Mouse (Mus musculus): ENCODE measurements at regions not wholly inside any gene's neighbourhood (a gene's known extent, or its start where the extent isn't known, plus 50 kb on each side); places are given as distances from the start of the nearest gene placed in this dataset.

DNA sequence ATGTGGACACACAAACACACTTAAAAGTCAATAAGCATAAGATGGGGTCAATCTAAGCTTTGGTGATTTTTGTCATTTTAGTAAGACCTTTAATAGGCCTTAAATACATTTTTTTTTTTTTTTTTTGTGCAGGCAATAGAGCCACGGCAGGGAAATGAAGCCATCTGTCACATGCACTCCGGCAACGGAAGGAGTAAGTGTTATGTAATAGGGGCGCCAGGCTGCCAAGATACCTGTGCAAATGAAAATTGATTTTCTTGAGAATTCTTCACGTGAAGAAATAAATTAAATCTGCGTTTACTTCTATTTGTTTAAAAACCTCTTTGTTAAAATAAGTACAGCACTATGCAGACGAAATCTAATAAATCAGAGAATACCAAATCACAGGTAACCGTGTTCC, 54.6 kb upstream of the Card11 start:
- no peak for DNase-seq (ENCODE audit: low spot score)

DNA sequence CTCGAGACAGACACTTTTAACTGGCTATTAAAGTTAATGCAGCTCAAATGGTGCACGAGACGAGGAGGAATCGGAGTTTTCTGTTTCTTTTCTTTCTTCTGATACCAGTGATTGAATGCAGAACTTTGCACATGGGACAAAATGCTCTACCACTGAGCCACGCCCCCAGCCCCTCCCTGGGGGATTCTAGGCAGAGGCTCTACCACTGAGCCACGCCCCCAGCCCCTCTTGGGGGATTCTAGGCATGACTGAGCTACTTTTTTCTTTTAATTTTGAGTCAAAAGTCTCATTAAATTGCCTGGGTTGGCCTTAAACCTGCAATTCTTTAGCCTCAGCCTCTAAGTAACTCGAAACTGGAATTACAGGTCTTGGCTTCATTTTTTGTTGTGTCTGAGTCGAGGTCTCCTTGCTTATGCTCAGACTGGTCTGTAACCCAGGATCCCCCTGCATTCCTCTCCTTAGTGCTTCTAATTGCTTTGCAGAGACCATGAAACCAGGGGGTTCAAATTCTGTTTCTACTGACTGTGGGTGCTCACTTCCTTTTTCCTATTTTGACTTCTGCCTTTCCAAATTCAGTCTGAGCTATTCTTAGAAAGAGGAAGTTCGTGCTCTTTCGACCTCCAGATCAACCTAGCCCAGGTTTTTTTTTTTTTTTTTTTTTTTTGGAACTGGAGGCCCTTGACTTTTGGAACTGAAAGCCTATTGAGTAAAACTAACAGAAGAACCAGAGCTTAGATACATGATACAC, 55.4 kb upstream of the Card11 start:
- DNase-seq (ENCODE audit: low spot score), result no peak

DNA sequence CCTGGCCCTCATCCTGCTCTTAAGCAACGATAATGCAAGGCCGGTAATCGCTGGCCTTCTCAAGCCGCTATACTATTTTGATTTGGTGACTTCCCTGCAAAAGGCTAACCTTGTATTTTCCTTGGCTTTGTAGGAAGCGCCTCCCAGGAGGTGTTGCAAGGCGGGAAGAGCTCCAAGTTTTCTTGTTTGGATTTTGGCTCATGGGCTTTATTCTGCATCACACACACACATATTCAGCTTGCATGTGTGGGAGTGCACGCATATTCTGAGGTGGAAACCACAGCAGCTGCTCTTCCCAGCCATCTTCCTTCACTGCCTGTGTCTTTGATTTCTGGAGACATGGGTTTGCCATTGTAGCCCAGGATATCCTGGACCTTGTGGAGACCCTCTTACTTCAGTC, 57.8 kb upstream of the Card11 start:
- DNase-seq (ENCODE audit: low spot score), result no peak

DNA sequence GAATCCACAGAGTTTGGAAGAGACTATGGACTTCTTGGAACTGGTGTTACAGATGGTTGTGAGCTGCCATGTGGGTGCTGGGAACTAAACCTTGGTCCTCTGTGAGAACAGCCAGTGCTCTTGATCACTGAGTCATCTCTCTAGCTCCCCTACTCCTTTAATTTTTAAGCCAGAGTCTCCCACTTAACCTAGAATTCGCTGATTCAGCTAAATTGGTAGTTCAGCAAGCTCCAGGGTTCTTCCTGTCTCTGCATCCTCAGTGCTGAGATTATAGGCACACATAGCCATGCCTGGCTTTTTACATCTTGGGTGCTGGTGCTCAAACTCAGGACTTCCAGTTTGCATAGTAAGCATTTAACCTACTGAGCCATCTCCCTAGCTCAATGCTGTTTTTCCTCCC, 58.5 kb upstream of the Card11 start:
- no peak for DNase-seq (ENCODE audit: low spot score)

DNA sequence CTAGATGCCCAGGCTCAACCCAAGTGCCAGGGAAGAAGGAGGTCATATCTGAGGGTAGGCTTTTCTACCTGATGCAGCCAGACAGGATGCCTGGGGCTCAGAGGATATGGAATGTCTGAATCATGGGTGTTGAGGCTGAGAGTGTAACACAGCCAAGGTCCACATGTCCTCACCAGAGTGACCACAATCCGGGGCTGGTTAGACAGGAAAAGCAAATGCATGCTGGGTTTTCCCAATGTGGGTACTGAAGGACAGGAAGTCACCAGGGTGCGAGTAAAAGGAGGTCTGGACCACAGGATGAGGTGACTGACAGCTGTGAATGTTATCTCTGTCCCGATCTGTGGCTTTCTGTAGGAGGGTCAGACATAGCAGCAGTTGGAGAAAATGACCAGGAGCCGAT, 61.8 kb upstream of the Card11 start:
- no peak for DNase-seq (ENCODE audit: low spot score)

DNA sequence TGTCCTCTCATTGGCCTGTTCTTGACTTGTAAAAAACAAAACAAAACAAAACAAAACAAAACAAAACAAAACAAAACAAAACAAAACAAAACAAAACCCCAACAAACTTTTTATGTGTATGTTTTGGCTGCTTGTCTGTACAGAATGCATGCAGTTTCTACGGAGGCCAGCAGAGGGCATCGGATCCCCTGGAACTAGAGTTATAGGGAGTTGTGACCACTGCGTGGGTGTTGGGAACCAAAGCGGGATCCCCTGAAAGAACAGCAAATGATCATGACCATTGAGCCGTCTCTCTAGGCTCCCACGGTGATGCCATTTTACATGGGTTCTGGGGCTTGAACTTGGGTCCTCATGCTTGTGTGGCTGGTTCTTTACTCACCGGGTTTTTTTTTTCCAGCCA, 67.2 kb upstream of the Card11 start:
- DNase-seq (ENCODE audit: low spot score), result no peak

DNA sequence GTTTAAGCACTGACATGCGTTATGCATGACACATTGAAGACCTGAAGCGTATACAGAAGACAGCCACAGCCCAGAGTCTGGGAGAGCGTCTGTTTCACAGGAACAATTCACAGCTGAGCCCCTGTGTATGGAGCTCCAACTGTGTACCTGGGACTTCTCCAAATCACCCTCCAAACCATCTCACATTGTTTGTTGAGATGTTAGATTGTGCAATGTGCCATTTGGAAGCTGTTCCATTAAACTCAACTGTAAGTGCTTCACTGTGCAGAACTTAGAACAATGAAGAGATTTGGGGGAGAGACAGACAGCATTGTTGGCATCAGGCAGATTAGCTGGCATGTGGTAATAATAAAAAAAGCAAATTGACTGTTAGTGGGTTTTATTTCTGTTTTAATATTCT, 74.1 kb upstream of the Card11 start:
- DNase-seq (ENCODE audit: low spot score), result no peak

DNA sequence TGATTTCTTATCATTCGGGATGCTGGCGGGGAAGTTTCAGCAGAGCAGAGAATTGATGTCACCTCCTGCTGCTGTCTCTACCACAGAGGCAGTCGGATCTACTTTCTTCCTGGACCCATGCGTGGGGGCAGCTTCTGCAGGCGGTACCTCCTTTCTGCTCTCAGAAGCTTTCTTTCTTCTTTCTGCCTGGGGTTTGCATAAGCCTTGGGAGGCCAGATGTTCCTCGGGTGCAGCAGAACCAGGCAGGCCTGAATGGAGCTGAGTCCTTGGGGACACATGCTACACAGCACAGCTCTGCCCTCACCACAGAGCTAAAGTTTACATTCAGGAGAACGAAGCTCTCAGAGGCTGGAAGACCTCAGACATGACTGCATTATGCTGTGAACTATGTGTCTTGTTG, 75.8 kb upstream of the Card11 start:
- no peak for DNase-seq (ENCODE audit: low spot score)

DNA sequence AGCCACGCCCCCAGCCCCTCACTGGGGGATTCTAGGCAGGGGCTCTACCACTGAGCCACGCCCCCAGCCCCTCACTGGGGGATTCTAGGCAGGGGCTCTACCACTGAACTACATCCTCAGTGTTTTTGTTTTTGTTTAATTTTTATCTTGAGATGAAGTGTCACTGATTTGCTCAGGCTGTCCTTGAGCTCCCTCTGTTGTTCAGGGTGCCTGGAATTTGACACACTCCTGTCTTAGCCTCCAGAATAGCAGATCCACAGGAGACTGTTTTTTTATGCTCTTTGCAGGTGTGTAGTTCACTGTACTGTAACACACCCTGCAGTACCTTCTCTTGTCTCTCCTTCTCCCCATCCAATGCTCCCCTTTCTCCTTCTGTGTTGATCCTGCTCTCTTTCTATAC, 76.6 kb upstream of the Card11 start:
- DNase-seq (ENCODE audit: low spot score), result no peak

DNA sequence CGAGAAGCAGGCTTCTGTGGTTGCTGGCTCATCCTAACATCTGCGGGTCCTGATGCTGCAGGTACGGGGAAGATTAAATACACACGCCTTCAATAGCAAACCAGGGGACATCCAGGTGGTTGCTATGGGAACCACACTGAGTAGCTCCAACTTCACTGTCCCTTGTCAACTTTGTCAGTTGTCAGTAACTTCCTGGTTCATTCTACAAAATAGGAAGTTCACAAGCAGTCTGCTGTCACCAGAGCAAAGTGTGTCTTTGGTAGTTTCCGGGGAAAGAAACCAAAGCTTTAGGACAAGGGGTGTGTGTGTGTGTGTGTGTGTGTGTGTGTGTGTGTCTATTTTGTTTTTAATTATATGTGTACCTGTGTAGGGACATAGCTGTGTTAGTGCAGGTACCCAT, 80.5 kb upstream of the Card11 start:
- DNase-seq (ENCODE audit: low spot score), result no peak

DNA sequence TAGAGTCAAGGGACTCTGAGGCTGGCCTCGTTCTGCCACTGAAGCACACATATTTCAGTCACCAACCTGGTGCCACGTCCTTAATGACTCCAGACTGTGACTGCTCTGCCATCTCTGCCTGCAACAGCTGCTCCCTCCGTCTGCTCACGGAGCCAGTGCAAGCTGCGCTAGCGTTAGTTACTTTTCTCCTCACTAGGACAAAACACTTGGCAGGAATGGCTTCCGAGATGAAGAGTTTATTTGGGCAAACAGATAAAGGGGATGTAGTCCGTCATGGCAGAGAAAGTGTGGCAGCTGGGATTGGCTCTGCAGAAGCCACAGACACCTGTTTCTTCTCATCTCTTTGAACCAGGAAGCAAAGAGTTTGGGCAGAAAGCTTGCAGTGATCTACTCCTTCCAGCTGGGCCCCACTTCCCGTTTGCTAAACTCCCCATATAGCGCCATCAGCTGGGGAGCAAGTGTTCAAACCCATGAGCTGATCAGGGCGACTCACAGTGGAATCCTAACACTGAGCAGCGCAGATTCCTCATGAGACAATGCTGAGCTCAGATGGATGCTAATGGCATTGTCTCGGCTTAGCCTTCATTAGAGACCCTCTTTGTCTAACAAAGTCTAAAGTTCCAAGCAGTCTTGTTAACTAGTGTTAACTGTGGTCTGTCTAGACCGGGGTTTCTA, 83.8 kb upstream of the Card11 start:
- no peak for DNase-seq (ENCODE audit: low spot score)

DNA sequence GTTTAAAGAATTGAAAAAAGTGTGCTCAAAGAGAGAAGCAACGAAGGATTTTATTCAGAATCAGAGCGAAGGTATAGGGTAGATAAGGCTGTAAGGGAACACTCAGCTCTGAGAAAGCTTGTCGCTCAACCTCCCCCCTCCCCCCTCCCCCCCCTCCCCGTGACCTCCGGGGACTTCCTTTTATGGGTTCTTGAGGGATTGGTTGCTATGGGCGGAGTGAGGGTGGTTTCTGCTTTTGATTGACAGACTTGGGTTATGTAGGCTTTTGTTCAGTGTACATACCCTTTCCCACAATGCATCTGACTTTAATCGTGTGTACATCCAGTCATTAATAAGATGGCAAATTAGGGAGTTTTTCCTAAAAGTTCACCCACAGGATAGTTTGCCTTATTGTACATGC, 84.4 kb upstream of the Card11 start:
- no peak for DNase-seq (ENCODE audit: low spot score)

DNA sequence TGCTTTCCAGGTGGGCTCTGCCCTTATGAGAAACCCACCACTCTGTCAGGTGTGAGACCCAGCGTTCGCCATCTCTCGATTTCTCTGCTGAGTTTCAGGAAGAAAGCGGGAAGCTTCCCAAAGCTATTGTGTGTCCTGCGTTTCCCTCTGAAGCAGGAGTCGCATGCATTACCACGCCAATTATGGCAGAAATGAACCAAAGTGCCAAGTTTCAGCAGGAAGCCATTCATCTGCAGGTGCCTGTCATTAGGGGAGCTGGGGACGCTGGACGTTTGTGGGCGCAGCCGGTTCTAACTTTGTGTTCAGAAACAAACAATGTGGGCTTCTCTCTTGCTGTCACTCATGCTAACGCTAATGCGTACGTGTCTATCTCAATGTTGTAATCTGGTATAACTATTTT, 91.3 kb upstream of the Card11 start:
- no peak for DNase-seq (ENCODE audit: low spot score)

DNA sequence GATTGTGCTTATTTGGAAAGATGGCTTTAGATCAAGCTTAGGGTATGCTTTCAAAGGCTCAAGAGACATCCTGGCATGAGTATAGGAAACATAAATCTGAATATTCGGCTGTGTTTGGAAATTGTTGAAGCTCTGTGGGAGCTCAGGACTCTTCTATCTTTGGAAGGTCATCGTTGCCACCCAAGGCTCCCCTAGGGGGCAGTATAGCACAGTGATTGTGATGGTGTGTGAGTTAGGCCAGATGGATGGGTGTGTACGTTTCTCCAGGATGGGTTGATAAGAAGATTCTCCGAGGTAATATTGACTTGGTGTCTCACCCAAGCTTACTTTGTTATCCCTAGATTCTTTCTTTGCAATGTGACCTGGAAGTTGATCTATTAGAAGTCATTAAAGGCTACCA, 93.3 kb upstream of the Card11 start:
- DNase-seq (ENCODE audit: low spot score), result peak; percentile 43

DNA sequence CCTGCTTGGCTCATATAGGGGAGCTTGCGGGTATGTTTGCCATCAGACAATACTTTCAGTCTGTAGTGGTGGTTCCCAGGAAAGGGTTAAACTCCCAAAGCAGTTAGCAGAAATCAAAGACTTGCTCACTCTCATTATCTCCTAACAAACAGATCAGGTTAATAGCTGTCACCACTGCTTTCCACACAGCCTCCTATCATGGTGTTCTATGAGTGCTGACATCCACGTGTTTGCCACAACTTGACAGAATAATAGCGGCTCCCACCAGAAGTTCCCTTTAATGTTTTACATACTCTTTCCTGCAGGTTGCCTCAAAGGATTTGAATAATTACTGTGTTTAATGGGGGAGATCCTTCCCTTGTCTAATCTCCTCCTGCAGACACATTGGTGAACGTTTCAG, 97.5 kb upstream of the Card11 start:
- no peak for DNase-seq (ENCODE audit: low spot score)

DNA sequence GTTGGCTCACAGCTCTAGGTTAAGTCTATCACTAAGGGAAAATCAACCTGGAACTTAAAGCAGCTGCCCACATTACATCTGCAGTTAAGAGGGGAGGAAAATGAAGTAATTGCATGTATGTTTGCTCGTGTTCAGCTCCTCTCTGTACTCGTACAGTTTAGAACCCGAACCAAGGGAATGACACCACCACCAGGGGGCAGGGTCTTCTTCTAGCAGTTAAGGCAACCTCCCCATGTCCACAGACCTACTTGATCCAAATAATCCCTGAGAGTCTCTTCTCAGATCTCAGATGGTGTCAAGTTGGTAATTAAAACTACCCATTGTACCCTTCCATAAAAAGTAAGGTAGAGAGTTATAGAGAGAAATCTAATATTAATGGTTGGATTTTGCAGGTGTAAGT, 111.3 kb upstream of the Card11 start:
- no peak for DNase-seq (ENCODE audit: low spot score)

DNA sequence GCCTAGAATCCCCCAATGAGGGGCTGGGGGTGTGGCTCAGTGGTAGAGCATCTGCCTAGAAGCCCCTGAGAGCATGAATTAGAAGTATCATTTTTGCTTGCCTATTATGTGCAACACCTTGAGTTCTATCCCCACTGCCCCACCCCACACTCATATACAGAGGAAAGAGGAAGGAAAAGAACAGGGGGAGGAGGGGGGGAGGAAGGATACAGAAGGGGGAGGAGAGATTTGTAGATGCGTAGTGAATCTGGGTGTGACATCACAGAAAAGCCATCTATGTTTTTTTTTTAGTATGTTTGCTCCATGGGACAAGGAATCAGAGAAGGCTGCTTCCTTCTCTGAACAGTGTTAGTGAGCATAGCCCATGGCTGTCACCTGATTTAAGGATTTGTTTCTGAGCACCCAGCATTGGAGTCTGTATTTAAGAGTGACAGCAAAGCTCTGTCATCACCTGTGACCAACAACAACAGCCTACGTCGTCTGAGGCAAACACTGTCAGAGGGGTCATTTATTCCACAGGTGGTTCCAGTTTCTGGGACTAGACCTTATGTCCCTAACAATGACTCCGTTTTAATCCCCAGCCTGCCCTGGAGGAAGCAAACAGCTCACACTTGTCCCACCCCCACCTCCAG, 115.0 kb upstream of the Card11 start:
- DNase-seq (ENCODE audit: low spot score), result no peak

DNA sequence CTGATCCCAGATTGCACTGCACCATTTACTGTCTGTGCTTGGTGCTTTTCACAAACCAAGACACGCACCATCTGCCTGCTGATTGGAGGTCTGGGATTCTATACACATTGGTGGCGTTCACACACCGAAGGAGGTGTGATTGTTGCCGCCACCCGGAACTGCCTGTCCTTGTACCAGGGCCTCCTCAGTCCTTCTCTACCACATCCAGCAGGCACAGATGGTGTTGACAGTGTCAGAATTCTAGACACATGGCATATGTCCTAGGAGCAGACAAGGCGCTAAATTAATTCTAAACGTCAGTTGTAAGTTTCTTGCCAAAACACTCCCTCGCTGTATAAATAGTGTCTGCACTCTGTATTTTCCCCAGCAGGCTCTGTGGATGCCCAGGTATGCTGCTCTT, 115.6 kb upstream of the Card11 start:
- peak; percentile 4 for DNase-seq (ENCODE audit: low spot score)

DNA sequence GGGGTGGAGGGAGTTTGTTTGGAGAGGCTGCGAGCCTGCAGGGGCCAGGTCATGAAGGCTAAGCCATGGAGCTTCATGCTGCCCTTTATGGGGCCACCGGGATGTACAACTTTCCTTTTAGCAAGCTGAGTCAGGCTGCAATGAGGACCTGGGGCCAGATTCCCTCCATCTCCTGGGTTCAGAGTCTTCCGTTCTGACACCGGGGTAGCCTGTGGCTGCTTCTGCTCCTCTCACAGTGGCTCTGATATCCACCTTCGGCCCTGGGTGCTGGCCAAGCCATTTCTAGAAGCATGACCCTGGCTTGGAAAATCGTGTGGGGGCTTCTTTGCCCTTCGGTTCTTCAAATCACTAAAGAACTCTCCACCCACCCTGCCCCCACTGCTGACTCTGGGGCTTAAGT, 115.4 kb upstream of the Sdk1 start:
- DNase-seq (ENCODE audit: low spot score), result no peak

DNA sequence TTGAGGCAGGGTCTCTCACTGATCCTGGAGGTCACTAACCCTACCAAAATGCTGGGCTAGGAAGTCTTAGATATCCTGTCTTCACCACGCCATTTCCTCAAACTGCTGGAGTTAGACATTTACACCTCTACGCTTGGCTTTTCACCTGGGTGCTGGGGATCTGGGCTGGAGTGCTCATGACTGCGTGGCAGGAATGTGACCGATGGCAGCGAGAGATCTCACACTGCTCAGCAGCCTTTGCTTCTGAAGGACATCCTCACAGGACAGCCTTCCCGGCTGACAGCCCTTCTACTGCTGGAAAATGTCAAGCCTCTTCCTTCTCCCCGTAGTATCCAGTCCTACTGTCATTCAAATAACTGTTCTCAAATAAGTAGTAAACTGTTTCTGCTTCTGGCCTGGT, 114.8 kb upstream of the Sdk1 start:
- no peak for DNase-seq (ENCODE audit: low spot score)

DNA sequence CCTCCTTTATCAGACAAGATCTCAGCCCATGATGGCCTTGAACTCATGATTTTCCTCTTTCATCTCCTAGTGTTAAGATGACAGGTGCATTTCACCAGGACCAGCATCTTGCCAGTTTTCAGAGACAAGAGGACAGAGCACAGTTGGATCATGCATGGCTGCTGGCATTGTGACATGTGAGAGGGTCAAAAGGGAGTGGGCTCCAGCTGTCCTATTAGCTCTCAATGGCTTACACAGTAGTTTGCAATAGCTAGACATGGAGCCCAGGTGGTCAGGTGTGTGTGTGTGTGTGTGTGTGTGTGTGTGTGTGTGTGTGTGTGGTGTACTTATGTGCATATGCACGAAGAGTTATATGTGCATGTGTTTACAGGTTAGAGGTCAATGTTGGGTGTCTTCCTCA, 110.3 kb upstream of the Sdk1 start:
- no peak for DNase-seq (ENCODE audit: low spot score)

DNA sequence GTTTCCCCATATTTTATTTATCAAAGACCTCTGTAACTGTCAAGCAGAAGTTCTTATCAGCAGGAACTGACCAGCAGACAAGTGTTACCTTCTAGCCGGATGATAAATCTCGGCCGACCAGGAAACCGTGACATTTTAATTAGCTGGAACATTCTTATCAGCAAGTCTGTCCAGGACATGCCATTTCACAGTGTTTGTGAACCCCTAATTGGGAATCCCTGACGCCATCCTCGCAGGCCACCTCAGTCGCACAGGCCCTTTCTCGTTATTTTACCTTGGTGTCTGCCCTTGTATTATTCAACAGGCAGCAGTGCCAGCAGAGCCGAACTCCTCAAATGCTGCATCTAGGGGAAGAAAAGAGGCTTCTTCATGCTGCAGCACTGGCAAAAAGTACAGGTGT, 109.4 kb upstream of the Sdk1 start:
- no peak for DNase-seq (ENCODE audit: low spot score)

DNA sequence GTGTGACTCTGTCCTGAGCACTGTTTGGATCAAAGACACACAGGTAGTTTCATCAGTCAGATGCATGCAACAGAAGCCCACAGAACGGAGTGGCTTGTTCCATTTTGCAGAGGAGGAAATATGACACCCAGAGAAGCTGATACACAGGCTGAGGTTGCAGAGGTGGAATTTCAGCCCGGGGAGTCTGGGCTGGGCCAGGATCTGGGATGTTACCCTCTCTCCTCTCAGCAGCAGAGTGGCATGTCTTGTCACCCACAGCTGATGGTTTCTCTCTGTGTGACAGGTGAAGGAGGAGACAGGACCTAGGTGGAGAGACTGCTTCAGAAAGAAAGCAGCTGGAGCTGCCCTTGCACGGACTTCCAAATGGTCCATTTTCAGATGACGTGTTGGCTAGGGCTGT, 105.1 kb upstream of the Sdk1 start:
- DNase-seq (ENCODE audit: low spot score), result no peak
